Mouse (Mus musculus): ENCODE data around the gene B4galt5. TPM values are rescaled to one million over a fixed set of nuclear protein-coding genes. Genes with fewer than 3 reads are reported as not detected.

The B4galt5 gene
- polyA plus RNA-seq, 1 experiment from 2014 or later, result 1.5 TPM

GRCm38 (mm10) chr2:167378972-167379371, 30.0 kb upstream of the B4galt5 start:
- 42% methylated on average over 4 of the region's 4 CpGs for WGBS (ENCODE audit: insufficient replicate concordance)
- no peak for ATAC-seq (ENCODE audit: low read depth)
- no peak overlapping the region for H3K9ac ChIP-seq (ENCODE audit: low read depth, low read length)
- no peak overlapping the region for H3K4me3 ChIP-seq (ENCODE audit: low read depth, low read length)
- H3K27me3 ChIP-seq (ENCODE audit: control insufficient read depth, insufficient read depth, low read depth, low read length), result no peaks in the 10 kb centered on the region
- no peak overlapping the region for H3K4me2 ChIP-seq (ENCODE audit: low read depth, low read length)
- peaks cover 27% of the 10 kb centered on the region for H3K4me1 ChIP-seq (ENCODE audit: control insufficient read depth, low read depth, low read length)
- H3K9me3 ChIP-seq (replicated peaks; ENCODE audit: control insufficient read depth, low read length), result no peaks in the 10 kb centered on the region
- H3K36me3 ChIP-seq (ENCODE audit: control insufficient read depth, insufficient read depth), result no peaks in the 10 kb centered on the region
- no peak overlapping the region for H3K27ac ChIP-seq (ENCODE audit: low read length)

DNA sequence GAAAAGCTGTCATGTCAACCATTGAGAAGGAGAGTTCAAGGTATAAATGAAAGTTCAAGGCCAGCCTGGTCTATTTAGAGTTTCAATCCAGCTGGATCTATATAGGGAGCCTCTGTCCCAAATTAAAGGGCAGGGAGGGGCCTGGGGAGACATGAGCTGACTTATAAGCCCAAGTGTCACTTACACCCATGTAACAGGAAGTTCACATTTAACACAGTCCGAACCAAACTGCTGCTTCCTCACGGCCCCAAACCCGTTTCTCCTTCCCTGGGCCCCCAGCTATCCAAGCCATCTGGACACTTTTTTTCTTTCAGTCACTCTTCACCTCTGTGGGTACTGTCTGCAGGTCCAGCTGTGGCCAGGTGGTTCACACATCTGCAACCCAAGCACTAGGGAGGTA, 28.7 kb upstream of the B4galt5 start:
- Histone ChIP-seq H3K4me1 (ENCODE audit: control insufficient read depth, low read depth, low read length) (peaks cover 27% of the 10 kb centered on the region), H3K27me3 (ENCODE audit: control insufficient read depth, insufficient read depth, low read depth, low read length) (no peaks in the 10 kb centered on the region), H3K4me3 (ENCODE audit: low read depth, low read length) (no peak overlapping the region), H3K4me2 (ENCODE audit: low read depth, low read length) (no peak overlapping the region), H3K9me3 (replicated peaks; ENCODE audit: control insufficient read depth, low read length) (no peaks in the 10 kb centered on the region), H3K36me3 (ENCODE audit: control insufficient read depth, insufficient read depth) (no peaks in the 10 kb centered on the region), H3K27ac (ENCODE audit: low read length) (no peak overlapping the region), H3K9ac (ENCODE audit: low read depth, low read length) (no peak overlapping the region)
- no peak for ATAC-seq (ENCODE audit: low read depth)
- 10% methylated on average over 3 of the region's 3 CpGs for WGBS (ENCODE audit: insufficient replicate concordance)

- Histone ChIP-seq H3K9me3 (replicated peaks; ENCODE audit: control insufficient read depth, low read length) (no peaks in the 10 kb centered on the region), H3K9ac (ENCODE audit: low read depth, low read length) (no peak overlapping the region), H3K4me1 (ENCODE audit: control insufficient read depth, low read depth, low read length) (peaks cover 24% of the 10 kb centered on the region), H3K4me3 (ENCODE audit: low read depth, low read length) (no peak overlapping the region), H3K27me3 (ENCODE audit: control insufficient read depth, insufficient read depth, low read depth, low read length) (no peaks in the 10 kb centered on the region), H3K36me3 (ENCODE audit: control insufficient read depth, insufficient read depth) (no peaks in the 10 kb centered on the region), H3K27ac (ENCODE audit: low read length) (no peak overlapping the region), H3K4me2 (ENCODE audit: low read depth, low read length) (no peak overlapping the region)
- WGBS (ENCODE audit: insufficient replicate concordance), result 50% methylated on average over 8 of the region's 8 CpGs
- peak; percentile 4; the same call in 1 of the 2 replicates for ATAC-seq (ENCODE audit: low read depth)
These were observed 27.2 kb upstream of the B4galt5 start for GRCm38 (mm10) chr2:167376160-167376564.

DNA sequence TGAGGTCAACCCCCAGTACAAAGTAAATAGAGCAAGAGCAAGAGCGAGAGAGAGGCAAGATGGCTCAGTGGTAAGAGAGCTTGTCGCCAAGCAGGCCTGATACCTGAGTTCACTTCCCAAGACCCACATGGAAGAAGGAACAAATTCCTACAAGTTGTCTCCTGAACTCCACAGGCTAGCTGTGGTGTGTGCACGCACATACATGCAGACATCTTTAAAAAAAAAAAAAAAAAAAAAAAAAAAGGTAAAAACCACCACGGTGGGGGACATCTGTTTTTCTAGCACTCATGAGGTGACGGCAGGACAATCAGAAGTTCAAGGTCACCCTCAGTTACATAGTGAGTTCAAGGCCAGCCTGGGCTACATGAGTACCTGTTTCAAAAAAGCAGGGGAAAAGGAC, 26.7 kb upstream of the B4galt5 start:
- no peak overlapping the region for H3K9ac ChIP-seq (ENCODE audit: low read depth, low read length)
- H3K27me3 ChIP-seq (ENCODE audit: control insufficient read depth, insufficient read depth, low read depth, low read length), result no peaks in the 10 kb centered on the region
- 60% methylated on average over 5 of the region's 5 CpGs for WGBS (ENCODE audit: insufficient replicate concordance)
- no peak overlapping the region for H3K4me3 ChIP-seq (ENCODE audit: low read depth, low read length)
- H3K4me1 ChIP-seq (ENCODE audit: control insufficient read depth, low read depth, low read length), result peaks cover 20% of the 10 kb centered on the region
- H3K9me3 ChIP-seq (replicated peaks; ENCODE audit: control insufficient read depth, low read length), result no peaks in the 10 kb centered on the region
- no peaks in the 10 kb centered on the region for H3K36me3 ChIP-seq (ENCODE audit: control insufficient read depth, insufficient read depth)
- no peak overlapping the region for H3K27ac ChIP-seq (ENCODE audit: low read length)
- ATAC-seq (ENCODE audit: low read depth), result no peak
- H3K4me2 ChIP-seq (ENCODE audit: low read depth, low read length), result no peak overlapping the region

GRCm38 (mm10) chr2:167375135-167375534, 26.2 kb upstream of the B4galt5 start:
- ATAC-seq (ENCODE audit: low read depth), result no peak
- no peak overlapping the region for H3K9ac ChIP-seq (ENCODE audit: low read depth, low read length)
- no peaks in the 10 kb centered on the region for H3K9me3 ChIP-seq (replicated peaks; ENCODE audit: control insufficient read depth, low read length)
- H3K4me1 ChIP-seq (ENCODE audit: control insufficient read depth, low read depth, low read length), result peaks cover 16% of the 10 kb centered on the region
- H3K4me2 ChIP-seq (ENCODE audit: low read depth, low read length), result no peak overlapping the region
- no peak overlapping the region for H3K4me3 ChIP-seq (ENCODE audit: low read depth, low read length)
- H3K27me3 ChIP-seq (ENCODE audit: control insufficient read depth, insufficient read depth, low read depth, low read length), result no peaks in the 10 kb centered on the region
- H3K27ac ChIP-seq (ENCODE audit: low read length), result no peak overlapping the region
- 26% methylated on average over 9 of the region's 9 CpGs for WGBS (ENCODE audit: insufficient replicate concordance)
- no peaks in the 10 kb centered on the region for H3K36me3 ChIP-seq (ENCODE audit: control insufficient read depth, insufficient read depth)

GRCm38 (mm10) chr2:167374191-167374805, 25.3 kb upstream of the B4galt5 start:
- ATAC-seq (ENCODE audit: low read depth), result no peak
- Histone ChIP-seq H3K4me2 (ENCODE audit: low read depth, low read length) (no peak overlapping the region), H3K4me3 (ENCODE audit: low read depth, low read length) (no peak overlapping the region), H3K27ac (ENCODE audit: low read length) (no peak overlapping the region), H3K9me3 (replicated peaks; ENCODE audit: control insufficient read depth, low read length) (no peaks in the 10 kb centered on the region), H3K4me1 (ENCODE audit: control insufficient read depth, low read depth, low read length) (peaks cover 15% of the 10 kb centered on the region), H3K9ac (ENCODE audit: low read depth, low read length) (no peak overlapping the region), H3K36me3 (ENCODE audit: control insufficient read depth, insufficient read depth) (no peaks in the 10 kb centered on the region), H3K27me3 (ENCODE audit: control insufficient read depth, insufficient read depth, low read depth, low read length) (no peaks in the 10 kb centered on the region)
- 77% methylated on average over 12 of the region's 12 CpGs for WGBS (ENCODE audit: insufficient replicate concordance)

DNA sequence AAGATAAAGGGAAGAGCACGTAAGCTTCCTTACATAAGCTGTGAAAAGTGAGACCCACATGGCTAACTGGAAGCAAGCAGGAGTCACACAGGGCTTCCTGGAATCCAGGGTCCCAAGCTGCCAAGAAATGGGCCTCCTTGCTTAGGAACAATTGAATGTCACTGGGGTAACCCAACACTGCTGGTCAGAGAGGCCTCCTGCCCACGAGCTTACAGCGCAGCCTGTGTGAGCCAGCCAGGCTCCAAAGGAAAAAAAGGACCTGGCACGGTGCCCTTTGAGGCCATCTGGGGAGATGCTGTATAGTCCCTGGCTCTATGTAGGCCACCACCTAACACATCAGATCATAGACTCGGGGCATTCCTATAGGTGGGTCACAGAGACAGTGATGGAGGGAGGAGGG, 24.3 kb upstream of the B4galt5 start:
- WGBS (ENCODE audit: insufficient replicate concordance), result 53% methylated on average over 5 of the region's 5 CpGs
- ATAC-seq (ENCODE audit: low read depth), result no peak
- H3K36me3 ChIP-seq (ENCODE audit: control insufficient read depth, insufficient read depth), result no peaks in the 10 kb centered on the region

GRCm38 (mm10) chr2:167371506-167371905, 22.5 kb upstream of the B4galt5 start:
- Histone ChIP-seq H3K36me3 (ENCODE audit: control insufficient read depth, insufficient read depth) (no peaks in the 10 kb centered on the region), H3K9ac (ENCODE audit: low read depth, low read length) (no peak overlapping the region), H3K4me1 (ENCODE audit: control insufficient read depth, low read depth, low read length) (peaks cover 7% of the 10 kb centered on the region), H3K27me3 (ENCODE audit: control insufficient read depth, insufficient read depth, low read depth, low read length) (no peaks in the 10 kb centered on the region), H3K27ac (ENCODE audit: low read length) (no peak overlapping the region), H3K9me3 (replicated peaks; ENCODE audit: control insufficient read depth, low read length) (no peaks in the 10 kb centered on the region), H3K4me2 (ENCODE audit: low read depth, low read length) (no peak overlapping the region), H3K4me3 (ENCODE audit: low read depth, low read length) (no peak overlapping the region)
- WGBS (ENCODE audit: insufficient replicate concordance), result 87% methylated on average over 2 of the region's 2 CpGs
- ATAC-seq (ENCODE audit: low read depth), result no peak

More for the DNA sequence above, 24.3 kb upstream of the B4galt5 start:
- H3K4me2 ChIP-seq (ENCODE audit: low read depth, low read length), result no peak overlapping the region
- no peaks in the 10 kb centered on the region for H3K9me3 ChIP-seq (replicated peaks; ENCODE audit: control insufficient read depth, low read length)
- no peak overlapping the region for H3K9ac ChIP-seq (ENCODE audit: low read depth, low read length)
- H3K27ac ChIP-seq (ENCODE audit: low read length), result no peak overlapping the region
- no peak overlapping the region for H3K4me3 ChIP-seq (ENCODE audit: low read depth, low read length)
- H3K27me3 ChIP-seq (ENCODE audit: control insufficient read depth, insufficient read depth, low read depth, low read length), result no peaks in the 10 kb centered on the region
- peaks cover 15% of the 10 kb centered on the region for H3K4me1 ChIP-seq (ENCODE audit: control insufficient read depth, low read depth, low read length)

DNA sequence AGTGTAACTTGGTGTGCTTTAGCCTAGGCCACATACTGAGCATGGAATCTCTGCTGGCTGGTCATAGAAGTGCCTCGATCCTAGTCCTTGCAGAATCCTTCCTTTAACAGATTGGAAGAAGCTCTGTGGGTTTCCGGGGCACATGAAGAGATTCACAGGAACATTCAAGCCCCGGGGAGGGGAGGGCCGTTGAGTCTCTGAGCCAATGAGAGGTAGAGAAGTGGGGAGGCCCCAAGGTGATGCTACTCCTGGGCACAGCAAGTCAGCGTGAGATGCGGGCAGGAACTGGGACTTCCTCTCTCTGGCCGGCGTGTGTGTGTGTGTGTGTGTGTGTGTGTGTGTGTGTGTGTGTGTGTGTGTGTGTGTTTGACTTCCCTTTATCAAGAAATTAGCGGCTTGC, 19.3 kb upstream of the B4galt5 start:
- Histone ChIP-seq H3K27ac (ENCODE audit: low read length) (no peak overlapping the region; the same call in none of the 2 replicates), H3K4me3 (ENCODE audit: low read depth, low read length) (no peak overlapping the region), H3K4me1 (ENCODE audit: control insufficient read depth, low read depth, low read length) (no peaks in the 10 kb centered on the region; the same call in 1 of the 2 replicates), H3K9ac (ENCODE audit: low read depth, low read length) (no peak overlapping the region), H3K9me3 (replicated peaks; ENCODE audit: control insufficient read depth, low read length) (peaks cover 3% of the 10 kb centered on the region), H3K27me3 (ENCODE audit: control insufficient read depth, insufficient read depth, low read depth, low read length) (no peaks in the 10 kb centered on the region), H3K36me3 (ENCODE audit: control insufficient read depth, insufficient read depth) (no peaks in the 10 kb centered on the region), H3K4me2 (ENCODE audit: low read depth, low read length) (peak overlapping the region; percentile 30; the same call in 1 of the 2 replicates)
- WGBS (ENCODE audit: insufficient replicate concordance), result 13% methylated on average over 8 of the region's 9 CpGs
- peak; percentile 73 for ATAC-seq (ENCODE audit: low read depth)

Data from liver, embryonic 16.5 days (tissue).